Mouse (Mus musculus): Measurements from ENCODE around the gene Rsc1a1.

Rsc1a1 gene

DNA sequence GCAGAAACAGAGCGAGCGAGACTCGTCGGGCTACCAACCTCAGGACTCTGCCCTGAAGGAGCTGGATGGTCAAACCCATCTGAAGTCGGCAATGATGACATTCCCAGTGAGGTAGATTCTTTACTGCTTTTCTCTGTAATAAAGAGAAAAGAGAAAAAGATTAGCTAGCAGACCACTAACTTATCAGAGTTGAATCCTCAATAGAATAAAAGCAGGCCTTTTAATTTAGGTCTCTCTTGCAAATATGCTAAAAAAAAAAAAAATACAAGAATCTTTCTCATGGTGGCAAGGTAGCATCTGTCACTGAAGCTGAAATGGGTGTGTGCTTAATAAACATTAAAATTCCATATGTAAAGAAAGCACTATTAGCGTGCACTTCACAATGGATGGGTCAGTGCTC, at the start of gene Rsc1a1:
TSS of gene Rsc1a1 (minus strand) at position 101 of the 400 bp plus-strand sequence.
- DNase-seq (ENCODE audit: extremely low spot score, low spot score) = no peak

DNA sequence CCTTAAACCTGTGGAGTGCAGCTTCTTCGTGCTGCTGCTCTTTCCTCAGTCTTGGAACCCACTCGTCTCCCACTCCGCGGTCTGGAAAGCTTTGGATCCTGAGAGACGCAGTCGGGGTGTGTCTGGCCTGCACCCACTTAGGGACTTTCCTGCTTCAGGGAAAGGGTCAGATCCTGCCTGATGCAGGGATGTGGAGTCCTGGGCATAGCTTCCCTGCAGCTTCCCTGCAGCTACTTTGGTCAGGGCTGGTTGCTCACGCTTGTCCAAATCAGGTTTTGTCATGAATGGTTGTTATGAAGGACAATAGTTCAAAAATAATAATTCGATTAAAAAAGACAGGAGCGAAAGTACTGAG, 49.8 kb upstream of the Rsc1a1 start:
- no peak for DNase-seq (ENCODE audit: extremely low spot score, low spot score)

DNA sequence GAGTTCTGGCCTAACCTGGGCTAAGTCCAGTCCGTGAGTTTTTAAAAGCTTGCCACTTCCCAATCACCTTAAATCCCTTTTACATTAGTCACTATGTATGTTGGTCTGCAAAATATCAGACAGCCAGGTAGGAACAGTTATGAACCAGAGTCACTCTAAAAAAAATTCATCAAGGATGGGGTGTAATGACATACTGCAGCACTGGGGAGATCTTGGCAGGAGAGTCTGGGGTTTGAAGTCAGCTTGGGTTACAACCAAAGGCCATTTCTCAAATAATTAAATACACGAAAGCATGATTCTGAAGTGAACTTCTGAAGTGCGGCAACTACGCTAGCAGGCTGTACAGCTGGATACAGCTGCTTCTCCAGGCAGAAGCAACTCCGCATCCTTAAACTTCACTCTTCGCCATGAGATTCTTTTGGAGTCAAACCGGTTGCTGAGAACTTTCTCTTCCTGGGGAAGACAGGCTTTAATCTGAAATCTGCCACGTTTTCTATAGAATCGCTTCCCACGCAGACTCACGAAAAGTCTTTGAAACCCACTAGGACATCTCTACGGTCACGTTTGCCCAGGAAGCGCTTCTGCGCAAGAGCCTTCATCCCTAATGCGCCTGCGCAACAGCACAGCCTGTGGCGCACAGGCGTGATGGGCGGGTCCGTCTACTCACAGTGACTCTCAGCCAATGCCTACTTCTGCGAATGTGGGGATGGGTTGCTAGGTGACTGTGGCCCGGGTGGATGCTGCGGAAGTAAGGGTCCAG, 49.2 kb upstream of the Rsc1a1 start:
- peak; percentile 90 for DNase-seq (ENCODE audit: extremely low spot score, low spot score)

DNA sequence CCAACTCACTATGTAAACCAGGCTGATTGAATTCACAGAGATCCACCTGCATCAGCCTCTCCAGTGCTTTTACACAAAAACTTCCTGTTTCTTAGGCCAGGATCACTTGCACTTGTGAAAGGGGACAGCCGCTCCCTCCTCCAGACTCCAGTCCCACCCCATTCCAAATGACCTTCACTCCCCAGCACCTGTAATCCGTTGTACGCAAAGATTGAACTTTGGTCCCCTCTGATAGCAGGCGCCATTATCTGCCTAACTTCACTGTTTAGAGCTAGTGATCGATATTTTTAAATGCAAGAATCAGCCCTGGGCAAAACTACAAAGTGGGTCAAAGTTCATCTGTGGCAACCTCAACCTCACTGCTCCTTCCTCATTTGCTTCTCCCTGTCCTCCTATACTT, 46.4 kb upstream of the Rsc1a1 start:
- no peak for DNase-seq (ENCODE audit: extremely low spot score, low spot score)

DNA sequence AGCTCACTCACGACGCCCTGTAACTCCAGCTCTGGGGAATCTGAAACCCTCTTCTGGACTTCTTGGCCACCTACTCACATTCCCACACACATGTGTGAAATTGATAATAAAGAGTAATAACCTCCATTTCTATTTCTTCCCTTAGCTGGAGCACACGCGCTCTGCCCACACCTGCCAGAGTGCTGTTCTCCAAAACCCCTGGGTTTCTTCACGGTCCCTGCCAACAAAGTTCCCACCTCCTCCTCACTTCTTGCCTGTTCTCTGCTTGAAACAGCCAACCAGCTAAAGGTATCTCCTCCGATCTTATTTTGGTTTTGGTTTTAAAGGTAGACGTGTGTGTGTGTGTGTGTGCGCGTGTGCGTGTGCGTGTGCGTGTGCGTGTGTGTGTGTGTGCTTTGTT, 45.0 kb upstream of the Rsc1a1 start:
- no peak for DNase-seq (ENCODE audit: extremely low spot score, low spot score)

DNA sequence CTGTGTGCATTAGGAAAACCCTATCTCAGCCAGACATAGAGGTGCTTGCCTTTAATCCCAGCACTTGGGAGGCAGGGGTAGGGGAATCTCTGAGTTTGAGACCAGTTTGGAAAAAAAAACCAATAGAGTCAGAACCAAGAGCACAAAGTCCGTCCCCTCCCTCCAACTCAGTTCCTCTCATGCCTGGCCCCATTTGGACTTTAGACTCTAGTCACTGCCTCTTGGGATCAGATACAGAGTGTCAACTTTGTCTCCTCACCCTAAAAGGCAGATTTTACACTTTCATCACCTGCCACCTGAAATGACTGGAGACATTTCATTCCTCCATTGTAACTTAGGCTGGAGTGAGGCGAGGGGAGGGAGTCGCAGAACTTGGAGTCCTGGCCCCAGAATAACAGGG, 43.9 kb upstream of the Rsc1a1 start:
- DNase-seq (ENCODE audit: extremely low spot score, low spot score) = no peak

DNA sequence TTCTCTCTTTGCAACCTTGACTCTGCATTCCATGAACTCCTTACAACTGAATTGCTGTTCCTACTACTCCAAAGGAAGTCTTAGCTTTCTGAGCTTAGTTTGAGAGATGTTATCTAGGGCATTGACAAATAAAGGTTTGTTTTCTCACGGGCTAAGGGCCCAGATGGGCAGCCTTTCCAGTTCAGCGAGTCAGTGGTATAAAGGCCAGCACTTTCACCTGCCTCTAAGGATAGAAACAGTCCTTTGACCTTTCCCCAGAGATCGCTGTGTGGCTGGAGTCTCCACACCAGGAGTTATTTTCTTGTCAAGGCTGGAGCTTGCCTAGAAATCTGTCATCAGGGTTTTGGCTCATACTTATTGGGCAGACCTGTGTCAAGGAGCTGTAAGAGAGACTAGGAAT, 40.3 kb upstream of the Rsc1a1 start:
- DNase-seq (ENCODE audit: extremely low spot score, low spot score) = no peak

DNA sequence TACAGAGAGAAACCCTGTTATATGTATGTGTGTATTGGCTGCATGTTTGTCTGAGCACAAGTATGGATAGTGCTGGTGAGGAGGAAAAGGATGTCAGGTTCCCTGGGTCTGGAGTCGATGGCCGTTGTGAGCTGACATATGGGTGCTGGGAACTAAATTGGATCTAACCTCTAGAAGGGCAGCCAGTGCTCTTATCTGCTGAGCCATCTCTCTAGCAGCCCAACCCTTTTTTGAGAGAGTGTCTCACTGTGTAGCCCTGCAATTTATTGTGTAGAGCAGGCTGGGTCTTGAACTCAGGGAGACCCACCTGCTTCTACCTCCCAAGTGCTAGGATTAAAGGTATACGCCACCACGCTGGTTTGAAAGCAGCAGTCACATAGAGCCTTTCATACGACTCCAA, 39.9 kb upstream of the Rsc1a1 start:
- DNase-seq (ENCODE audit: extremely low spot score, low spot score) = no peak

DNA sequence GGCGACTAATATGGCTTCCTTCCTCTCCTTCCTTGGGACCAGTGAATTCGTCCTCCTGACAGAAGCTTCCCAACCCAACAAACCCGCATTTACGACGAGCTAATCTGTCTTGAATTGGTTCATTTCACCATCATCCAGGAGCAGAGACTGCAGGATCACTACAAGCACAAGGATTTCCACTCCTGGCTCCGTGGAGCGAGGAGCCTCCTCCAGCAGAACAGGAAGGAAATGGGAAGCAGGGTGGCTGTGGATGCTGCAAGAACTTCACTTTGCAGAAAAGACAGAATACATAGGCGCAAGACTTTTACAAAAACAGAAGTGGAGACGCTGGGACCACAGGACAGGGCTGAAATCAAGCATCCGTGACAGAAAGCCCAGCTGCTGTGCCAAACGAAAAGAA, 39.2 kb upstream of the Rsc1a1 start:
- DNase-seq (ENCODE audit: extremely low spot score, low spot score) = no peak

DNA sequence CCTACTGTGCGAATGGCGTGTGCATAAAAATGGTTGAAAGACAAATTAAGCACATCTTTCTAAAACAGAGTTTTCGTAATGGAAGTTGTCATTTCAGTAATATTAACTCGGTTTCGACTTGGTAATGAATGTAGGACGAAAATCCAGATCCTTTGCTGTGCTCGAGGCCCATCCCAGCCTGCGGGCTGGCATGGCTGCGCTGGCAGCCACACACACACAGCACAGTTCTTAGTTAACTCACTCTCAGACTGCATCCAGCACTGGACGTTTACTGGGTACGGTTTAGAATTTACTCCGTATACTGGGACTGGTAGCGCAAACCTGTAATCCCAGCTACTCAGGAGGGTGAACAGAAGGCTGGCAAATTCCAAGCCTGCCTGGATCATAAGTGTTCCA, 38.3 kb upstream of the Rsc1a1 start:
- DNase-seq (ENCODE audit: extremely low spot score, low spot score) = no peak

DNA sequence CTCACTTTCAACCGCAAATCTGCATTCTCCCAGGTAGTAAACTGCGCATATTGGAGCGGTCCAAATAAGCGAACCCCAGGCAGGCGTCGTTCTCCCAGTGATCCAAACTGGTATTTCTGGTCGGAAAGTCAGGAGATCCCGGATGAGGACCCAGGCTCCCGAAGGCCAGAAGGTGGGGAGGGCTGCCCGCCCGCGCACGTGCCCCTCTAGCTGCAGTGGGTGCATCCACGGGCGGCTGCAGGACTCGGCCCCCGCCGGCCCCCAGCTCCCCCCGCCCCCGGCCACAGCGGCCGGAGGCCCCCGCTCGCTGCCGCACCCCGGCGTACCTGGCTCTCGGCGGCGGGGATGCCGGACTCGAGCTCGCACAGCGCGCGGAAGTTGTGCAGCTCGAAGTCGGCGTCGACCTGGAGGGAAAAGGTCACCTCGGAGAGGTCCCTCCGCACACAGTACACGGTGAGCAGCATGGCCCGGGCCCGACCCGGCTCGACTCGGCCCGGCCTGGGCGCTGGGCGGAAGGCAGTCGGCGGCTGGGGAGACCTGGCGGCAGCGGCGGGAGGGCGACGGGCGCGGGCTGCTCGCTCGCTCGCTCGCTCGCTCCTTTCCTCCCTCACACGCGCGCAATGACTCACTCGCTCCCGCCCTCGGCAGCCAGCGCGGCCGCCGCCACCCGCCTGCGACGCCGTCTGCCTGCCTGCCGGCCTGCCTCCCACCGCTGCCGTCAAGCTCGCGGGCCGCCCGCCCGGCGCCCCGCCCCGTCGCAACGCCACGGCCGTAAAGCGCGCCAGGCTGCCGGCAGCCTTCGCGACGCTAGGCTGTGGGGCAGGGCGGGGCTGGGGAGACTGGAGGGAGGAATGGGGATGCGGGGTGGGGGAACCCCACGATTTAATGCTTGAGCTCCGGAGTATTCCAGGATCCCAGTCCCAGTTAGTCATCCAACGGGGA, 37.6 kb upstream of the Rsc1a1 start, which contains the start of gene Ddi2:
TSS of gene Ddi2 (minus strand) at position 689 of the 942 bp plus-strand sequence.
- peak; percentile 87 for DNase-seq (ENCODE audit: extremely low spot score, low spot score)

DNA sequence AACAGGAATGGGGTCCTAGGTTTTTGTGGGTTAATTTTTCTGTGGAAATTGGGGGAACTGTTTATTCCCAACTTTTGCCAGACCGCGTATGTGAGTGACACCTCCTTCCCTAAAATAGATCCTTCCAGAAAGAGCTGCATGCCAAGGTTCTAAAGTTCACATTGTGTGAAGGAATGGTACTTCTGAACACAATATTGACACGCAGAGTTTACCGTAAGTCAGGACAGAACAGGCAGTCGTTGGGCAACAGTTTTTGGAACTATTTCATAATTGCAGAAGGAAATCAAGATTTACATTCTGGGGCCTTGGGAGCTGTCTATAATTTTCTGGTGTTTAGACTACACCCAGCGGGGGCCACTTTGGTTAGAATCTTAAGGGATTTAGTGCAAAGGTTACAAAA, 36.6 kb upstream of the Rsc1a1 start:
- DNase-seq (ENCODE audit: extremely low spot score, low spot score) = no peak

DNA sequence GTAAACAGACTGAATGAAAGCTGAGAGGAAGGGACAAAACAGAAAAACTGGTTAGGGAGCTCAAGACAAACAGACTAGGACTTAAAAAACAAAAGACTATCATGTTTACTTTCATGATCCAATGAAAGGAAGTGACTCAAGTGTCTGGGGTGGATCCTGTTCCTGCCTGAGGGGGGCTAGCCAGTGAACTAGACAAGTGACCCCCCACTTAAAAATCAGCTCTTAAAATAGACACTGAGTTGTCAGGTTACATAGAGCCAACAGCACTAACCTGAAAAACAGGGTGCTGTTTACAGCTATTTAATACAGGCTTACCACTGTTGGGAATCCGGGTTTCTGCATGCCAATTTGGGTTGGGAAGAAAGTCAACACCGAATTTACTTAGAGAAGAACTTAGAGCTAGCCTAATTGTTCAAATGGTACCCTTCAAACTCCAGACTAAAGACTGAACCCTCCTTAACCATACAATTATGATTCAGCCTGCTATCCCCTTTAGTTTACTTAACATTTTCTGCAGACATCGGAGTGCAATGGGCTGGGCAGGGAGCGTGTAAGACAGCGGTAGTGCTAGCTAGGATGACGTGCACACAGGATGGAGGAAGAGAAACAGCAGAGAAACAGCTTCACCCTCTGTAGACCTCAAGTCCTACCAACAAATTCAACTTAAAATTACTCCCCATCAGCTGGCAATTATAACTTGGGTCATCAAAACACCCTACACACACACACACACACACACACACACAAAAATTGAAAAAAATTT, 35.5 kb upstream of the Rsc1a1 start:
- DNase-seq (ENCODE audit: extremely low spot score, low spot score) = no peak

DNA sequence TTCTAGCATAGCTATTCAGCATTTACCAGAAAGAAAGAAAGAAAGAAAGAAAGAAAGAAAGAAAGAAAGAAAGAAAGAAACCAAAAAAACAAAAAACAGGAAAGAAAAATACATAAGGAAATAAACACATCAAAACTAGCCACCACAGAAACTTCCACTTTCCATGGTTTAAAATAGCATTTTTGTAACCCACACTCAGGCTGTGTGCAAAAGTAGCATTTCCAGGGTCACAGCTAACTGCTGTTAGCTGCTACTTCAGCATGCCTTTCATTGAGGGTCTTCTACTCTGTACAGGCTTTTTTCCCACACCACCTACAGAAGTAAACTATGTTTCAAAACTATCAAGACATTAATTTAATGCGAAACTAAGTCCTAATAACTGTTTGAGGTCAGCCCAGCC, 33.9 kb upstream of the Rsc1a1 start:
- no peak for DNase-seq (ENCODE audit: extremely low spot score, low spot score)

DNA sequence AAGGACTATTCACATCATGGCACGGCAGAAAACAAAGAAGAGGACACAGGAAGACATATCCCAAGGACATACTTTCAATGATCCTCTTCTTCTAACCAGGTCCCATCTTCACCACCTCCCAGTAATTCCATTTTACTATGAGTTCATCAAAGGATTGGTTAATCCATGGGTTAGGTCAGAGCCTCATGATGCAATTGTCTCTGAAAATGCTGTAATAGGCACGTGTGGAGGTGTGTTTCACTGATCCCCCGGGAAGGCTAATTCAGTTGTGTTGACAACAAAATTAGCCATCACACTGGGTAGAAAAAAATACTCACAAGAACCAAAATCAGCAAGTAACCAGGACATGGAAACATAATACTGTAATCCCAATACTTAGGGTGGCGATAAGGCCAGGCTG, 32.2 kb upstream of the Rsc1a1 start:
- no peak for DNase-seq (ENCODE audit: extremely low spot score, low spot score)

DNA sequence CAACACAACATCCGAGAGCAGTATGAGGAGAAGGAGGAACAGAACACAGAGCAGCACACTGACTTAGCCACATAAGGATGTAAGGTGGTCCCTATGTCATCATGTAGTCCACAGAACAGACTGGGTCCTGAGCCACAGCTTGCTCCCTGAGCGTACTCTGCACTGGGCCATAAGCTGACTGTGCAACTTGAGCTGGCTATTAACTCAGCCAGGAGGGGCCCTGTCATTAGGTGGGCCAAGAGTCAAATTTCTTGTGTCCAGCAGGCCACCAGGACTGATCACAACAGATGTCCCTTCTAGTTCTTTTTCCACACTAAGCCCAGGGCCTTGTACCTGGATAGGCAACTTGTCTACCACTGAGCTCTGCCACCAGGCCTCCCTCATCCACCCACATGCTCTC, 29.6 kb upstream of the Rsc1a1 start:
- peak; percentile 21 for DNase-seq (ENCODE audit: extremely low spot score, low spot score)

DNA sequence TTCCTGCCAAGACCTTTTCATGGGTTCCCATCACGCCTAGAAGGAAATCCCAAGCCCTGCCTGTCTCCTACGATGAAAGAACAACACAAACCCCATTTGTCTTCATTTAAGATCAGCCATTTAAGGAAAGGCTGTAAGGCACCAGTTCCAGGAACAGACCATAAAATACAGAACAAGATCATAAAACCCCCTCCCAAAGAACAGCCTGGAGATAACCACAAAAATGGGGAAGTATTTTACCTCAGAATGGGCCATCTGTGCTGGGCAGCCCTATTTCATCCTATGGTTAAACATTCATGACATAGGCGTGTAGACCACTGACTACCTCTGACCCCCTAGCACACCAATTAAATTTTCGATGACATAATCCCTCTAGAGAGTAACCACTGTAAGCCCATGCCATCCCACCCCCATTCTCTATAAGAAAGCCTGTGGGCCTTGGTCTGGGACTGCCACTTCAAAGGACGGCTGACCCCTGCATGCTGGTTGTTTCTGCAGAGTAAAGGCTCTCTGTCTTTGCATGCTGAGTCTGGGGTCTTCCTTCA, 28.3 kb upstream of the Rsc1a1 start:
- DNase-seq (ENCODE audit: extremely low spot score, low spot score) = no peak

DNA sequence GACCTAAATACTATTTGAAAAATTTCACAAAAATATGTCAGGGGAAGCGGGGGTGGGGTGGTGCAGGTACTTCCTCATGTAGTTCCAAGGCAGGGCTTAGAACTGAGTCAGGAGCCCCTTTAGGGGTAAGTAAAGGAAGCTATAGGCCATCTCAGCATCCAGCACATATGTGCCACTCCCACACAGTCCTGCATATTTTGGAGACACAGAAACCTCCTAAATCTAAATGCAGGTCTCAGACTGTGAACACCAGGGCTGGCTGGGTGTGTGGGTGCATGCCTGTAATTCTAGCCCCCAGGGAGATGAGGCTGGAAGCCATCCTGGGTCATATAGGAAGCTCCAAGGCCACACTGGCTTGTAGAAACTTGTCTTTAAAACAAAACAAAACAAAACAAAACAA, 25.9 kb upstream of the Rsc1a1 start:
- no peak for DNase-seq (ENCODE audit: extremely low spot score, low spot score)

DNA sequence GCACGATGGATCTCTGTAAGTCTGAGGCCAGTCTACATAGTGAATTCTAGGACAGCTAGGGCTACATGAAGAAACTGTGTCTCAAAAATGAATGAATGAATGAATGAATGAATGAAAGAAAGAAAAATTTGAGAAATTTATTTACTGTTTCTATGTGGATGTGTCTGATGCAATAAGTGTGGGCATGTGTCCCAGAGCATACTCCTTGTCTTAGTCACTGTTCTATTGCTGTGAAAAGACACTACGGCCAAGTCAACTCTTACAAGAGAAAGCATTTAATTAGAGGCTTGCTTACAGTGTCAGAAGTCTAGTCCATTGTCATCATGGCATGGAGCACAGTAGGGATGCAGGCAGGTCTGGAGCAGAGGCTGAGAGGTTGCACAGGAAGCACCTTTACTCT, 23.6 kb upstream of the Rsc1a1 start:
- no peak for DNase-seq (ENCODE audit: extremely low spot score, low spot score)

DNA sequence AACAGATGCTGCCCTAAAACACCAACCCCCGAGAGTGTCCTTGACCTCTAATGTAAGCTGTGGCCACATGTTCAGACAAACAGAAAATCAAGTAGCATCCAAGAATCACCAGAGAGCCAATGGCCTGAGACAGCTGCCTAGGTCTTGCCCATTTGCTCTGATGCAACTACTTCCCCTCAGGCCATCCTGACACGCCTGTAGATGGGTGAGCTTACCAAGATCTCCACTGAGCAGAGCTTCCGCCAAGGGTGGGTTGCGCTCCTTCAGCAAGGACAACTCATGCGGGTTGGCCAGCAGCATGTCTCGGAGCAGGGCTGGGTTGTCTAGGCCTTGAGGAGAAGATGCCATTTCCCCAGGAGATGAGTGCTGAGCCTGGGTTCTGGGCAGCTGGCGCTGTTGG, 22.6 kb upstream of the Rsc1a1 start:
- DNase-seq (ENCODE audit: extremely low spot score, low spot score) = no peak

DNA sequence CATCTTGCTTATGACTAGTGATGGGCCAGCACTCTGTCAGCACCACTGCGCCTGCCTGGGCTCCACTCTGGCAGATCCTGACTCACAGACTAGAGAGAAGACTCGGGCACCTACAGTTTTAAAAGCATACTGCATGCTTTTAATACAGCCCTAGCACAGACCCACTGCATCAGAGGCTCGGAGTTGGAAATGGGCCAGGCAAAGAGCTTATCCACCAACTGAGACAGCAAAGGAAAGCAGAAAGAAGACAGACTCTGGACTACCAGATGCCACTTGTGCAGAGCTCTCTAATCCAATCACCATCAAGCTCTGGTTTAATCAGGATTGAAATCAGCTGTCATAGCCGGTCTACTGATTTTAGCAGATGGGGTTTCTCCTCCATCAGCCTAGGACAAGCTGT, 19.9 kb upstream of the Rsc1a1 start:
- no peak for DNase-seq (ENCODE audit: extremely low spot score, low spot score)

DNA sequence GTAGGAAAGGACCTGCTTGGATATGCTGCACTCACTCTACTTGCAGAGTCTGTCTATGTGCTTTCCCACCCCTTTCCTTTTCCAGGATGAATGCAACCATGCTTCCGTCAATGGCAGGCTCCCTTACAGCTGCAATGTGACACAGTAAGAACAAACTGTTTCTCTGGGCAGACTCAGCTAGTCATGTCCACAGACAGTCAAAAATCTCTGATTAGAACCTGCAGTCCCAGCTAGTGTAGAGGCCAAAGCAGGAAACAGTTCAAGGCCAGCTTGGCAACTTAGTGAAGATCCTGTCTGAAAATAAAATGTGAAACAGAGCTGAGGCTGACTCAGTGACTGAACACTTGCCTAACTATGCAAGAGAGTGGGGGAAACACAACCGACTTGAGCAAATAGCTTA, 19.2 kb upstream of the Rsc1a1 start:
- DNase-seq (ENCODE audit: extremely low spot score, low spot score) = no peak

Data from neural tube, embryonic 10.5 days (tissue).